Mouse (Mus musculus) liver, embryonic 13.5 days (tissue): ENCODE results near the gene AL732309.1. TPM values are rescaled to one million over a fixed set of nuclear protein-coding genes. Genes with fewer than 3 reads are reported as not detected.
"Not testable (repeated sequence)": the region's sequence is repeated elsewhere in the genome, so short reads cannot be mapped to it uniquely, and the experiment has no call there.

Source experiments
- ATAC-seq: fragments of 200-750 bp; cut with Nextera tagmentation; 2 replicates; pipeline ENCODE4 v1.8.0; 2017; ENCODE audit warnings: low read depth, mild to moderate bottlenecking, moderate number of reproducible peaks, moderate library complexity
- DNase-seq: peaks from one replicate; pipeline ENCODE4 v3.0.0; 2022
- H3K27ac ChIP-seq: fragments of 300-500 bp; sonication (generic); 2 replicates; pipeline ENCODE4 v1.5.1; 2015; ENCODE audit warnings: moderate library complexity, mild to moderate bottlenecking, inconsistent platforms
- H3K27me3 ChIP-seq: fragments of 300-500 bp; sonication (generic); 2 replicates; pipeline ENCODE4 v1.6.1; 2015; ENCODE audit warnings: mild to moderate bottlenecking, inconsistent platforms
- H3K36me3 ChIP-seq: fragments of 300-500 bp; sonication (generic); 2 replicates; pipeline ENCODE4 v1.6.1; 2015; ENCODE audit warnings: mild to moderate bottlenecking, inconsistent platforms
- H3K4me1 ChIP-seq: fragments of 300-500 bp; sonication (generic); replicated peaks from 2 replicates; pipeline ENCODE4 v1.6.1; 2015; ENCODE audit warnings: inconsistent platforms
- H3K4me2 ChIP-seq: fragments of 300-500 bp; sonication (generic); 2 replicates; pipeline ENCODE4 v1.6.1; 2015; ENCODE audit warnings: inconsistent platforms, mild to moderate bottlenecking, moderate library complexity
- H3K4me3 ChIP-seq: fragments of 300-500 bp; sonication (generic); replicated peaks from 2 replicates; pipeline ENCODE4 v1.5.1; 2015; ENCODE audit warnings: mild to moderate bottlenecking, inconsistent platforms
- H3K9ac ChIP-seq: fragments of 300-500 bp; sonication (generic); 2 replicates; pipeline ENCODE4 v1.6.1; 2015; ENCODE audit warnings: mild to moderate bottlenecking, inconsistent platforms
- H3K9me3 ChIP-seq: fragments of 300-500 bp; sonication (generic); replicated peaks from 2 replicates; pipeline ENCODE4 v1.6.1; 2016; ENCODE audit warnings: inconsistent platforms
- WGBS: fragments of 180-500 bp; shearing (Covaris S2); methylation state at CpG from one replicate; pipeline ENCODE4 v1.1.7; 2015; ENCODE audit not compliant: insufficient replicate concordance; 5-methylcytosine and 5-hydroxymethylcytosine counted together
- polyA plus RNA-seq: library from polyadenylated mRNA; unstranded; fragments of >200 nt; fragmentation: Nextera tagmentation; extraction: Ambion mirVana; gene quantifications from 2 replicates; pipeline ENCODE4 v1.2.1, GENCODE M21; 2015

Gene AL732309.1
- polyA plus RNA-seq, 1 experiment from 2014 or later = 2.1 TPM

DNA sequence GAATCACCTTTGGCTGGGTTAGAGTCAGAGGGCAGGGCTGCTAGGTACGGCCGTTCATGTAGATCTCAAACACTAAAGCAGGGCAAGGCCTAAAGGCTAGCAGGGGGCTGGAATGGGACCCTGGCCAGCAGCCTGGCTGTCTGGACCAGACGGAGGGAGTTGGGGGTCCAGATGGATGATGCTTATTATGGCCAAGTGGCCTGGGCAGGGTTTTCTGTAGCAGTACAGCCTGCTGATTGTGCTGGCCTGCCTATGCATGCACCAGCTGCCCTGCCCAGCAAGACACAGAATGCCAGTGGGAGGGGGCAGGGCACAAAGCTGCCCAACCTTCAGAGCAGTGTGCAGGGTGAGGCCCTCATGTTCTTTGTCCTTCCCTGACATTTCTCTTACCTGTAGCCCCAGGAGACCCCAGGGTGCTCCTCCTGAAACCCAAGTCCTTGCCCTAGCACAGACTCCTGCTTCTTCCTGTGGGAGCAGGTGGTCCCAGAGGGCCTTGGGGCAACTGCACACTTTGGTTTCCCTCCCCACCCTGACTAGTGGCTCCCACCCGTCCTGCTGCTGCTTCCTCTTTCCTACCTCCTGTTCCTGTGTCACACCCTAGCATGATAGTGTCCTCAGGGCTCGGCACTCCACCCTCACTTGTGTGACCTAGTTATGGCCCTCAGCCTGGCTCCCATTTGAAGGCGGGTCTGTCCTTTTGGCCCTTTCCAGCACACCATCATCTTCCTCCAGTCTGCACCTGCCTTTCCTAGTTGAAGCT, 19.4 kb upstream of the AL732309.1 start:
- peak overlapping the region; percentile 29 for H3K4me3 ChIP-seq
- WGBS = 43% methylated on average over 6 of the region's 6 CpGs
- H3K27me3 ChIP-seq = 0 out of 2 replicates have a peak, but pooled peaks cover 10% of the 10 kb centered on the region
- no peak for DNase-seq
- H3K9ac ChIP-seq = peak overlapping the region; percentile 37
- peaks cover 83% of the 10 kb centered on the region for H3K4me1 ChIP-seq
- no peak for ATAC-seq
- H3K9me3 ChIP-seq = no peaks in the 10 kb centered on the region
- H3K4me2 ChIP-seq = peak overlapping the region; percentile 99
- H3K27ac ChIP-seq = peak overlapping the region; percentile 66; the same call in 1 of the 2 replicates
- peaks cover 30% of the 10 kb centered on the region for H3K36me3 ChIP-seq

DNA sequence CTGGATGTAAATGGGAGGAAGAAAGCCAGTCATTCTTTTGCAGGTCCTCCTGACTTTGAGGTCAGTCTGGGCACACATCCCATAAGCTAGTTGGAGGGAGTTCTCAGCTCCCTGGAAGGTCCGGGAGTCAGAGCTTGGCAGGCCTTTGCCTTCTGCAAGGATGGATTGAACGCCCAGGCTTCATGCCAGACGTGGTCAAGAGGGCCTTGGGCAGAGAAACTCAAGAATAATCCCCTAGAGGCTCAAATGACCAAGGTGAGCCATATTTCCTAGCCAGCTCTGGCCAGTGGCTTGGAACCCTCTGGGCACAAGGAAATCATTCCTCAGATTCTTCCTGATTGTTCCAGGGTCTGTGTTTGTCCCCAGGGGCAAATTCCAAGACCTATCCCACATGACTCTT, 18.2 kb upstream of the AL732309.1 start:
- 0 out of 2 replicates have a peak, but pooled peaks cover 10% of the 10 kb centered on the region for H3K27me3 ChIP-seq
- DNase-seq = no peak
- H3K36me3 ChIP-seq = peaks cover 18% of the 10 kb centered on the region
- no peaks in the 10 kb centered on the region for H3K9me3 ChIP-seq
- H3K4me2 ChIP-seq = peak overlapping the region; percentile 99
- ATAC-seq = no peak
- WGBS = 63% methylated on average over 3 of the region's 3 CpGs
- H3K4me3 ChIP-seq = peak overlapping the region; percentile 87; the same call in 1 of the 2 replicates
- H3K9ac ChIP-seq = peak overlapping the region; percentile 87
- no peak overlapping the region for H3K27ac ChIP-seq
- H3K4me1 ChIP-seq = peaks cover 71% of the 10 kb centered on the region

DNA sequence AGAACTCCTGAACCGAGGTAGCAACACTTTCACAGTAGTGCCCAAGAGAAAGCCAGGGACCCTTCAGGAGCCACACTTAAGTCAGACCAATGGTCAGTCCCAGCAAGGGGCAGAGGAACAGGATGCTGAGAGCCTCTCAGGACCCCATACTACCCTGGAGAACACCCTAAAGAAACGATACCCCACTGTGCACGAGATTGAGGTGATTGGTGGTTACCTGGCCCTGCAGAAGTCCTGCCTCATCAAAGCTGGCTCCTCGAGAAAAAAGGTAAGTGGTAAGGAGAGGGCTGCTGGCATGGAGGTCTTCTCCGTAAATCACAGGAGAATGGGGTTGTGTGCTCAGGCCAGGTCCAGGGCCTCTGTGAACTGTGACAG, 17.6 kb upstream of the AL732309.1 start:
- Histone ChIP-seq H3K4me3 (peak overlapping the region; percentile 87), H3K4me1 (peaks cover 69% of the 10 kb centered on the region), H3K27me3 (0 out of 2 replicates have a peak, but pooled peaks cover 10% of the 10 kb centered on the region), H3K27ac (no peak overlapping the region), H3K4me2 (peak overlapping the region; percentile 99), H3K9me3 (no peaks in the 10 kb centered on the region), H3K36me3 (peaks cover 12% of the 10 kb centered on the region), H3K9ac (peak overlapping the region; percentile 87)
- ATAC-seq = no peak
- DNase-seq = no peak
- WGBS = 63% methylated on average over 5 of the region's 5 CpGs

DNA sequence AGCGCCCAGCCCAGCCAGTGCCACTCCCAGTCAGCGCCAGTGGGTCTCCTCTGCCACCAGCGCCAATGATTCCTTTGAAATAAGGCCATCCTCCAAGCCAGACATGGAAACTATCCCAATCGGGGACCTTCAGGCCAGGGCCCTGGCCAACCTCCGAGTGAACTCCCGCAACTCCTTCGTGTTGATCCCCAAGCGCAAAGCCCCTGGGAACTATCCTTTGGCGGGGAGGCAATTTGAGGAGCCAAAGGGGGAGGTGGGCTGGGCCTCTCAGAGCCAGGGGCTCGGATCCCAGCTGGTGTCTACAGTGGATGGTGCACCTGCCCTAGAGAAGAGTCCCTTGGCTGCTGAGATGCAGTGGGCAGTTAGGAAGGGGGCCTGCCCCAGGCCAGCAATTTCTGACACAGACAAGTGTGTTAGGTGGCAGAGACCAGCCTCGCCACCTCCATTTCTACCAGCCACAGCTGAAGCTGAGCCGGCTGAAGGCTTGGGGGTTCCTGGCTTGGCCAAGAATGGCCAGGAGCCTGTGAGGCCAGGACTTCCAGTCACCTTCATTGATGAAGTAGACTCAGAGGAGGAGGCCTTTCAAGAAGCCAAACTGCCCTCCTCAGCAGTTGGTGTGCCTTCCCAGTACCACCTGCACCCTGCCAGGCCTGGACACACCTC, 17.1 kb upstream of the AL732309.1 start:
- WGBS = 31% methylated on average over 12 of the region's 12 CpGs
- H3K4me1 ChIP-seq = peaks cover 70% of the 10 kb centered on the region
- DNase-seq (no peak), ATAC-seq (no peak)
- peak overlapping the region; percentile 87 for H3K4me3 ChIP-seq
- H3K36me3 ChIP-seq = peaks cover 7% of the 10 kb centered on the region
- H3K27ac ChIP-seq = peak overlapping the region; percentile 71; the same call in 1 of the 2 replicates
- 0 out of 2 replicates have a peak, but pooled peaks cover 10% of the 10 kb centered on the region for H3K27me3 ChIP-seq
- H3K9ac ChIP-seq = peak overlapping the region; percentile 87
- peak overlapping the region; percentile 99 for H3K4me2 ChIP-seq
- H3K9me3 ChIP-seq = no peaks in the 10 kb centered on the region

DNA sequence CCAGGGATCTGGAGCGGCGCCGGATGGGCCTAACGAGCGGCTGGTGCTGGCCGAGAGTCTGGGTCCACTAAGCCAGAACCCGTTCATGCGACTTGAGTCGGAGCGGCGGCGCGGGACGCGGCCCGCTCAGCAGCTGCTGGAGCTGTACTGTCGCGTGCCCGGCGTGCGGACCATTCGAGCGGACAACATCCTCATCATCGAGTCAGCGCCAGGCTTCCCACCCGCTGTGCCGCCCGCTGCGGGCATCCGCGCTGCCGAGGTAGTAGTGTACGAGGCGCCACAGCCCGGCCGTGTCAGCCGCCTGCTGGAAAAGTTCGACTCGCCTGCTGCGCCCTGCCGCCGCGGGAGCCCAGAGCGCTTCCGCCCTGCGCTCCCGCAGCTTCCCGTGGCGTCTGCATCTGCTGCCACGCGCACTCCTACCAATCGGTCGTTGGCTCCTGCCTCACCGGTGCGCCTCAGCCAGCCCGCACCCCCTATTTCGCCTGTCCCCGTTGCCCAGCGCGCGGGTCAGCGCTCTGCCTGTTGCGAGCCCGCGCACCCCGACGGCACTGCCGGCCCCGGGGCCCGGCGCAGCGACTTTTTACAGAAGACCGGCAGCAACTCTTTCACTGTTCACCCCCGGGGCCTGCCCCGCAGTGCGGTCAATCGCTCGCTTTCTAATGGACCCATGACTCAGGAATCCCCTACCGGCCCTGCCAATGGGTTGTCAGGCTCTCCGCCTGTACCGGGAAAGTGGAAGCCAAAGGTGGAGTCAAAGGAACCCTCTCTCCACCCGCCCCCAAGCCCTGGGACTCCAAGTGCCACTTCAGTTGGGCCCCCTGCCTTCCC, 16.3 kb upstream of the AL732309.1 start:
- peaks cover 2% of the 10 kb centered on the region; the same call in 1 of the 2 replicates for H3K36me3 ChIP-seq
- H3K4me2 ChIP-seq = peak overlapping the region; percentile 99
- under 1% methylated on average over 82 of the region's 82 CpGs for WGBS
- peak; percentile 13 for ATAC-seq
- H3K4me1 ChIP-seq = peaks cover 68% of the 10 kb centered on the region
- no peaks in the 10 kb centered on the region for H3K9me3 ChIP-seq
- peak overlapping the region; percentile 87 for H3K9ac ChIP-seq
- H3K27me3 ChIP-seq = 0 out of 2 replicates have a peak, but pooled peaks cover 10% of the 10 kb centered on the region
- peak overlapping the region; percentile 87 for H3K4me3 ChIP-seq
- H3K27ac ChIP-seq = peak overlapping the region; percentile 71
- DNase-seq = peak; percentile 45

DNA sequence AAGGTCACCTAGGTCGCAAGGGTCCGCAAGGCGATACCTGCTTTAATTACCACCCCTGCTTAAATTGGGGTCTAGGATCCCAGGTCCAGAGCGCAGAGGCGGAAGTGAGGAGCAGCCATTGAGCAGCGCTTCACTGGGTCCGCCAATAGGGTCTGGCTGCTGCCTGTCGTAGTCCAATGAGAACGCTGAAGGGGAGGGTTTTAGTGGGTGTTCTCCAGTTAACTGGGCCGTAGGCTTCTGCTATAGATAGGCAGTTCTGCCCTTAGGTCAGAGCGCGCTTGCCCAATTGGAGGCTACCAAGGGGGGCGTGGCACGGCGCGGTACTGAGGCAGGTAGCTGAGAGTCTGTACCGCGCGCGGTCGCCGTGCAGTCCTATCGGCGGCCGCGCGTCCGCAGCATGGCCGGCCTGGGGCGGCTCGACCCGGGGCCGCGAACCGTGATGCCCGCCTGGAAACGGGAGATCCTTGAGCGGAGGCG, 15.7 kb upstream of the AL732309.1 start, which contains the start of gene Tprn:
TSS of gene Tprn (plus strand) at position 328 of the 477 bp plus-strand sequence.
- under 1% methylated on average over 39 of the region's 39 CpGs for WGBS
- Histone ChIP-seq H3K27me3 (0 out of 2 replicates have a peak, but pooled peaks cover 10% of the 10 kb centered on the region), H3K4me3 (peak within 1 kb of the TSS; percentile 87), H3K4me1 (peaks cover 61% of the 10 kb centered on the region), H3K27ac (peak within 1 kb of the TSS; percentile 72), H3K36me3 (no peaks in the 10 kb centered on the region), H3K4me2 (peak within 1 kb of the TSS; percentile 99), H3K9me3 (no peaks in the 10 kb centered on the region), H3K9ac (peak within 1 kb of the TSS; percentile 87)
- DNase-seq (peak; percentile 97), ATAC-seq (peak; percentile 98)

DNA sequence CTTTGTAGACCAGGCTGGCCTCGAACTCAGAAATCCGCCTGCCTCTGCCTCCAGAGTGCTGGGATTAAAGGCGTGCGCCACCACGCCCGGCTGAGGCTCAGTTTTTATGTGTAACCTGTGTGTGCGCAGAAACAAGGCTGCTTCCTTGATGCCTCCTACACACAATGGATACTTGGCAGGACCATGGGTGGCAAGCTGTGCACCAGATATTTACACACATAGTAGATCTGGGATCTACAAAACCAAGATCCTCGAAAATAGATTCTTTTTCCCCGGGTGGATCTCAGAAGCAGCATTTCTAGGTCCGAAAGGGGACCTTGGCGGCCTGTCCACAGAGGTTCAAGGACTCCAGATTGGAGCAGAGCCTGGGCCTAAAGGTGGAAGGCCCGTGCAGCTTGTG, 15.2 kb upstream of the AL732309.1 start:
- Histone ChIP-seq H3K27me3 (0 out of 2 replicates have a peak, but pooled peaks cover 10% of the 10 kb centered on the region), H3K36me3 (no peaks in the 10 kb centered on the region), H3K4me2 (peak overlapping the region; percentile 99), H3K9ac (peak overlapping the region; percentile 69), H3K4me3 (peak overlapping the region; percentile 87), H3K27ac (peak overlapping the region; percentile 72), H3K4me1 (peaks cover 59% of the 10 kb centered on the region), H3K9me3 (no peaks in the 10 kb centered on the region)
- 40% methylated on average over 12 of the region's 12 CpGs for WGBS
- ATAC-seq = peak; percentile 2; the same call in 1 of the 2 replicates
- no peak for DNase-seq

DNA sequence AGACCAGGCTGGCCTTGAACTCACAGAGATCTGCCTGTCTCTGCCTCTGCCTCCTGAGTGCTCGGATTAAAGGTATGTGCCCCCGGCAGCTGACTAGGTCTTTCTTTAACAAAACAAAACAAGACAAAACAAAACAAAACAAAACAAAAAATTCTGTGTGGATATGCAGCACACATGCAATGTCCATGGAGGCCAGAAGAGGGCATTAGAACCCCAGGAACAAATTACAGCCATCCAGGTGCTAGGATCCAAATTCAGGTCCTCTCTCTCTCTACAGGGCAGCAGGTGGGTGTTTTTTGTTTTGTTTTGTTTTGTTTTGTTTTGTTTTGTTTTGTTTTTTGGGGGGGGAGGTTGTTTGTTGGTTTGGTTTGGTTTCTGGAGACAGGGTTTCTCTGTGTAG, 12.2 kb upstream of the AL732309.1 start:
- no peaks in the 10 kb centered on the region for H3K36me3 ChIP-seq
- H3K9ac ChIP-seq = no peak overlapping the region
- no peak overlapping the region for H3K27ac ChIP-seq
- WGBS = 50% methylated on average over 2 of the region's 2 CpGs
- peaks cover 49% of the 10 kb centered on the region for H3K4me1 ChIP-seq
- DNase-seq (no peak), ATAC-seq (no peak)
- 0 out of 2 replicates have a peak, but pooled peaks cover 6% of the 10 kb centered on the region for H3K27me3 ChIP-seq
- H3K4me2 ChIP-seq = no peak overlapping the region
- H3K4me3 ChIP-seq = no peak overlapping the region
- no peaks in the 10 kb centered on the region for H3K9me3 ChIP-seq

DNA sequence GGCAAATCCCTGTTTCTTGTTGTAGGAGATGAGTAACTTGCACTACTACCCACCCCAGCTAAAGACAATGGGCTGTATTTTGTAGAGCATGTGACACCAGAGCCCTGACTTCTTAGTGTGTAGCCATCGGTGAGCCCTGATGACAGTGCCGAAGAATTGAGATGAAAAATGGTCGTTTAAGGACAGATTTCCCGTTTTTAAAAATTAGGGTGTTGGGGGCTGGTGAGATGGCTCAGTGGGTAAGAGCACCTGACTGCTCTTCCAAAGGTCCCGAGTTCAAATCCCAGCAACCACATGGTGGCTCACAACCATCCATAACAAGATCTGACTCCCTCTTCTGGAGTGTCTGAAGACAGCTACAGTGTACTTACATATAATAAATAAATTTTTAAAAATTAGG, 10.6 kb upstream of the AL732309.1 start:
- 67% methylated on average over 5 of the region's 5 CpGs for WGBS
- Histone ChIP-seq H3K36me3 (peaks cover 15% of the 10 kb centered on the region), H3K4me3 (0 out of 2 replicates have a peak overlapping the region, but pooled peaks have one; percentile 2), H3K4me1 (peaks cover 37% of the 10 kb centered on the region)
- H3K9ac ChIP-seq, H3K27ac ChIP-seq, H3K4me2 ChIP-seq, H3K27me3 ChIP-seq, H3K9me3 ChIP-seq, DNase-seq, ATAC-seq: not testable (repeated sequence)

DNA sequence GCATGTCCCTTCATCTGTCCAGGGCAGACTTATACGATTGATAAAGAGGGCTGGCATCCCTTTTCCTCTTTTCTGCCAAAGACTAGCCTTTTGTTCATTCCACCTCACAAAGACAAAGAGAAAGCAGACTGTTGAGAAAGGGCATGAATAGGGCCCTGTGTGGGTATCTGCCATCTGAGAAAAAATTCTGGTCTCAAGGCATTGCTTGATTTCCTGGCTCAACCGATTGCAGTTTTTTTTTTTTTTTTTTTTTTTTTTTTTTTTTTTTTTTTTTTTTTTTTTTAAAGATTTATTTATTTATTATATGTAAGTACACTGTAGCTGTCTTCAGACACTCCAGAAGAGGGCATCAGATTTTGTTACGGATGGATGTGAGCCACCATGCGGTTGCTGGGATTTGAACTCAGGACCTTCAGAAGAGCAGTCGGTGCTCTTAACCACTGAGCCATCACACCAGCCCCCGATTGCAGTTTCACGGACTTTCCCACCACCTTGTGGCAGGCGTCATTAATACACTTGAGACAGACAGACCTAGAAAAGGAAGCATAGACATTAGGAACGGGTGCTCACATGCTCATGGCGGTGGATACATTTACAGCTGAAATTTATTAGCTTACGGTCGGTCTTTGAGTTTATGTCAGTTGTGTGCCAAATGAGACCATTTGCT, 9.9 kb upstream of the AL732309.1 start:
- H3K27ac ChIP-seq = peak overlapping the region; percentile 89
- peak; percentile 52 for DNase-seq
- peak overlapping the region; percentile 99 for H3K4me3 ChIP-seq

More for the DNA sequence above, 9.9 kb upstream of the AL732309.1 start:
- WGBS = 35% methylated on average over 12 of the region's 12 CpGs
- Histone ChIP-seq H3K9ac (peak overlapping the region; percentile 88), H3K36me3 (peaks cover 22% of the 10 kb centered on the region), H3K4me1 (peaks cover 31% of the 10 kb centered on the region), H3K4me2 (peak overlapping the region; percentile 92)
- ATAC-seq, H3K27me3 ChIP-seq, H3K9me3 ChIP-seq: not testable (repeated sequence)
